Mouse (Mus musculus) hindbrain, embryonic 12.5 days (tissue): ENCODE measurements around the gene Patl2. TPM values are rescaled to one million over a fixed set of nuclear protein-coding genes. Genes with fewer than 3 reads are reported as not detected.
"Not testable (repeated sequence)": the region's sequence is repeated elsewhere in the genome, so short reads cannot be mapped to it uniquely, and the experiment has no call there.

Source experiments
- ATAC-seq: fragments of 200-750 bp; cut with Nextera tagmentation; 2 replicates; pipeline ENCODE4 v1.8.0; 2017; ENCODE audit warnings: moderate TSS enrichment; ENCODE audit not compliant: low FRiP score
- H3K27ac ChIP-seq: fragments of 300-500 bp; sonication (generic); 2 replicates; pipeline ENCODE4 v1.5.1; 2016; ENCODE audit warnings: mild to moderate bottlenecking
- H3K27me3 ChIP-seq: fragments of 300-500 bp; sonication (generic); 2 replicates; pipeline ENCODE4 v1.6.1; 2016; ENCODE audit warnings: mild to moderate bottlenecking
- H3K36me3 ChIP-seq: fragments of 300-500 bp; sonication (generic); 2 replicates; pipeline ENCODE4 v1.6.1; 2016; ENCODE audit warnings: mild to moderate bottlenecking
- H3K4me1 ChIP-seq: fragments of 300-500 bp; sonication (generic); 2 replicates; pipeline ENCODE4 v1.6.1; 2016
- H3K4me2 ChIP-seq: fragments of 300-500 bp; sonication (generic); replicated peaks from 2 replicates; pipeline ENCODE4 v1.6.1; 2016; ENCODE audit warnings: mild to moderate bottlenecking
- H3K4me3 ChIP-seq: fragments of 300-500 bp; sonication (generic); 2 replicates; pipeline ENCODE4 v1.5.1; 2016; ENCODE audit warnings: mild to moderate bottlenecking
- H3K9ac ChIP-seq: fragments of 300-500 bp; sonication (generic); 2 replicates; pipeline ENCODE4 v1.6.1; 2016; ENCODE audit warnings: mild to moderate bottlenecking, moderate library complexity
- H3K9me3 ChIP-seq: fragments of 300-500 bp; sonication (generic); replicated peaks from 2 replicates; pipeline ENCODE4 v1.6.1; 2016; ENCODE audit warnings: mild to moderate bottlenecking
- WGBS: fragments of 180-500 bp; shearing (Covaris S2); methylation state at CpG from one replicate; pipeline ENCODE4 v1.1.7; 2016; 5-methylcytosine and 5-hydroxymethylcytosine counted together
- polyA plus RNA-seq: library from polyadenylated mRNA; unstranded; fragments of >200 nt; fragmentation: Nextera tagmentation; extraction: Ambion mirVana; gene quantifications from 2 replicates; pipeline ENCODE4 v1.2.1, GENCODE M21; 2016

Patl2 gene
- polyA plus RNA-seq, 1 experiment from 2014 or later = not detected

GRCm38 (mm10) chr2:122217075-122217474, 31.1 kb upstream of the Patl2 start:
- not testable (repeated sequence) for H3K27me3 ChIP-seq, H3K36me3 ChIP-seq, H3K27ac ChIP-seq, H3K4me3 ChIP-seq, H3K9ac ChIP-seq, H3K4me1 ChIP-seq, ATAC-seq, H3K9me3 ChIP-seq, H3K4me2 ChIP-seq
- WGBS = 90% methylated on average over 4 of the region's 4 CpGs

- Histone ChIP-seq H3K27me3 (no peaks in the 10 kb centered on the region), H3K4me1 (peaks cover 4% of the 10 kb centered on the region; the same call in 1 of the 2 replicates), H3K9ac (no peak overlapping the region), H3K27ac (no peak overlapping the region), H3K9me3 (no peaks in the 10 kb centered on the region), H3K4me3 (no peak overlapping the region), H3K36me3 (no peaks in the 10 kb centered on the region), H3K4me2 (no peak overlapping the region)
- ATAC-seq = peak; percentile 69; the same call in 1 of the 2 replicates
- 44% methylated on average over 3 of the region's 3 CpGs for WGBS
These were observed 24.7 kb upstream of the Patl2 start for GRCm38 (mm10) chr2:122210534-122211228.

GRCm38 (mm10) chr2:122206440-122207107, 20.6 kb upstream of the Patl2 start:
- no peak for ATAC-seq
- Histone ChIP-seq H3K27ac (no peak overlapping the region), H3K36me3 (no peaks in the 10 kb centered on the region), H3K4me2 (no peak overlapping the region), H3K27me3 (no peaks in the 10 kb centered on the region), H3K9me3 (no peaks in the 10 kb centered on the region), H3K4me3 (no peak overlapping the region), H3K9ac (no peak overlapping the region), H3K4me1 (peaks cover 4% of the 10 kb centered on the region; the same call in 1 of the 2 replicates)
- 66% methylated on average over 2 of the region's 2 CpGs for WGBS

DNA sequence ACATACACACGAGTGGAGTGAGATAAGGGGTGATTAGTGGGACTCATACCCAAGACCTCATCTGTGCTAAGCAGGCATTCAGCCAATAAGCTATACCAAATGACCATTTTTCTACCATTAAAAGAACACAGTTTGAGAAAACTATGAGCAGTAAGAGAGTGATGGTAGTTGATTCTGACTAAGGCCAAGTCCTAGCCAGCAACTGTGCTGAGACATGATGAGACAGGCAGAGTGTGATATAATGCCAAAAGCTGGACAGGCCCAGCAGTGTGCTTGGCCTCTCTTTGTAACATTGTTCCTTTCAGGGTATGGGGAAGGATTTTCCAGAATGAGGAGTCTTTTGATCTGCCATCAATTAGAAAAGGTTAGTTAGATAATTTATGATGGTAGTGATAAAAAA, 15.5 kb upstream of the Patl2 start:
- Histone ChIP-seq H3K9me3 (no peaks in the 10 kb centered on the region), H3K27me3 (0 out of 2 replicates have a peak, but pooled peaks cover 3% of the 10 kb centered on the region), H3K9ac (no peak overlapping the region), H3K27ac (no peak overlapping the region), H3K4me1 (no peaks in the 10 kb centered on the region), H3K36me3 (no peaks in the 10 kb centered on the region), H3K4me2 (no peak overlapping the region), H3K4me3 (no peak overlapping the region)
- WGBS = 97% methylated on average over 1 of the region's 1 CpGs
- ATAC-seq = no peak

DNA sequence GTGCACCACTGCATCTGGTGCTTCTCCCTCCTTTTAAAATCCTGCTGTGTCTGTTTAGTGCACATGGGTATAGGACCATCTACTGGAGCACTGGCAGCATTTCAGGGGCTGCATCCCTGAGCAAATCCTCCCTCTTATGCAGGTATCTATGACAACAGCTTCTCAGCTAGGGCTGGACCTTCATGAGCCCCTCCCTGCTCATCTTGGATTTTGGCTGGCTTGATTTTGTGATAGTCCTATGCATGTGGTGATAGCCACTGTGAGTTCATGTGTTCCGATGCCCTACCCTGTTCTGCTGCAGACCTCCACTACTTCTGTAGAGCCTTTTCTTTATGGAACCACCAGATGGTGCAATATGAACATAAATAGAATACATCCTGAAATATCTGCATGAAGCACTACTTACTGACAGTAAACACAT, 8.5 kb upstream of the Patl2 start:
- no peak overlapping the region for H3K27ac ChIP-seq
- H3K36me3 ChIP-seq = no peaks in the 10 kb centered on the region
- no peaks in the 10 kb centered on the region for H3K9me3 ChIP-seq
- 58% methylated on average over 1 of the region's 1 CpGs for WGBS
- no peak overlapping the region for H3K9ac ChIP-seq
- H3K4me3 ChIP-seq = no peak overlapping the region
- 0 out of 2 replicates have a peak, but pooled peaks cover 3% of the 10 kb centered on the region for H3K27me3 ChIP-seq
- no peak overlapping the region for H3K4me2 ChIP-seq
- no peaks in the 10 kb centered on the region for H3K4me1 ChIP-seq
- no peak for ATAC-seq

DNA sequence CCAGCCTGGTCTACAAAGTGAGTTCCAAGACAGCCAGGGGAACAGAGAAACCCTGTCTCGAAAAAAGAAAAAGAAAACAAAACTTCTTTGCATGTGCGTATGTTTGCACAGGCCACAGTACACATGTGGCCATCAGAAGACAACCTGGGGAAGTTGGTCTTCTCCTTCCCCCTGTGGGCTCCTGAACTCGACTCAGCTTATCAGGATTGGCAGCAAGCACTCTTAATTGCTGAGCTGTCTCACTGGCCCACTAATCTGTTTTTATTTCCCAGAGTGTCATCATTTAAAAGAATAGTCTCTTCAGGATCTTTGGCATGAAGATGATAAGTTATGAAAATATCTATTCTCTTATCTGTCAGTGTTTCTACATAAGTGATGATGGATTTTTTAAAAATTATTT, 5.9 kb upstream of the Patl2 start:
- ATAC-seq = no peak

GRCm38 (mm10) chr2:122186751-122187150, 762 bp upstream of the Patl2 start:
- H3K4me1 ChIP-seq = no peaks in the 10 kb centered on the region
- H3K4me3 ChIP-seq = no peak overlapping the region
- no peak overlapping the region for H3K4me2 ChIP-seq
- H3K9ac ChIP-seq = no peak overlapping the region
- H3K27me3 ChIP-seq = no peaks in the 10 kb centered on the region
- no peak overlapping the region for H3K27ac ChIP-seq
- no peak for ATAC-seq
- 96% methylated on average over 3 of the region's 3 CpGs for WGBS
- H3K9me3 ChIP-seq = no peaks in the 10 kb centered on the region
- H3K36me3 ChIP-seq = no peaks in the 10 kb centered on the region

More for the DNA sequence above, 5.9 kb upstream of the Patl2 start:
- Histone ChIP-seq H3K36me3 (no peaks in the 10 kb centered on the region), H3K4me1 (no peaks in the 10 kb centered on the region), H3K4me3 (no peak overlapping the region), H3K27me3 (no peaks in the 10 kb centered on the region), H3K9ac (no peak overlapping the region), H3K9me3 (no peaks in the 10 kb centered on the region), H3K27ac (no peak overlapping the region), H3K4me2 (no peak overlapping the region)
- 87% methylated on average over 3 of the region's 3 CpGs for WGBS

- no peak for ATAC-seq
- H3K9me3 ChIP-seq = no peaks in the 10 kb centered on the region
- H3K36me3 ChIP-seq = no peaks in the 10 kb centered on the region
- H3K4me1 ChIP-seq = no peaks in the 10 kb centered on the region
- H3K27ac ChIP-seq = no peak overlapping the region
- 87% methylated on average over 4 of the region's 4 CpGs for WGBS
- no peak overlapping the region for H3K9ac ChIP-seq
- H3K4me3 ChIP-seq = no peak overlapping the region
- H3K27me3 ChIP-seq = no peaks in the 10 kb centered on the region
- no peak overlapping the region for H3K4me2 ChIP-seq
These were observed 903 bp downstream of the Patl2 start for GRCm38 (mm10) chr2:122185086-122185485.

- H3K9me3 ChIP-seq = no peaks in the 10 kb centered on the region
- no peak overlapping the region for H3K4me2 ChIP-seq
- 75% methylated on average over 8 of the region's 8 CpGs for WGBS
- H3K9ac ChIP-seq = no peak overlapping the region
- no peak for ATAC-seq
- no peak overlapping the region for H3K27ac ChIP-seq
- H3K4me1 ChIP-seq = no peaks in the 10 kb centered on the region
- no peaks in the 10 kb centered on the region for H3K36me3 ChIP-seq
- H3K4me3 ChIP-seq = no peak overlapping the region
- no peaks in the 10 kb centered on the region for H3K27me3 ChIP-seq
These were observed 5.8 kb downstream of the Patl2 start for GRCm38 (mm10) chr2:122180051-122180822.

DNA sequence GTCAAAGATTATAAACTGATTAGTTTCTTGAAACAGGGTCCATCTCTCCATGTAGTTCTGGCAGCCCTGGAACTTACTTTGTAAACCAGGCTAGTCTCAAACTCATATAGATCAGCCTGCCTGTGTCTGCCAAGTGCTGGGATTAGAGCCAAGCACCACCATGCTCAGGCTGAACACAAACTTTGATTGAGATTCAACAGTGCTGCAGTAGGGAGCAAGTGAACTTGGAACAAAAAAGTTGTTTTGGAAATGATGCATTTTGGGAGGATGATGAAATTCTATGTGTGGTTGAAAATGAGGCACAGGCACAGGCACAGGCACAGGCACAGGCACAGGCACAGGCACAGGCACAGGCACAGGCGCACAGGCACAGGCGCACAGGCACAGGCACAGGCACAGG, 13.8 kb downstream of the Patl2 start:
- 100% methylated on average over 2 of the region's 2 CpGs for WGBS
- H3K4me2 ChIP-seq = no peak overlapping the region
- H3K9ac ChIP-seq = no peak overlapping the region
- no peak overlapping the region for H3K4me3 ChIP-seq
- H3K36me3 ChIP-seq = no peaks in the 10 kb centered on the region
- no peaks in the 10 kb centered on the region for H3K9me3 ChIP-seq
- no peak overlapping the region for H3K27ac ChIP-seq
- no peak for ATAC-seq
- no peaks in the 10 kb centered on the region for H3K4me1 ChIP-seq
- H3K27me3 ChIP-seq = no peaks in the 10 kb centered on the region

DNA sequence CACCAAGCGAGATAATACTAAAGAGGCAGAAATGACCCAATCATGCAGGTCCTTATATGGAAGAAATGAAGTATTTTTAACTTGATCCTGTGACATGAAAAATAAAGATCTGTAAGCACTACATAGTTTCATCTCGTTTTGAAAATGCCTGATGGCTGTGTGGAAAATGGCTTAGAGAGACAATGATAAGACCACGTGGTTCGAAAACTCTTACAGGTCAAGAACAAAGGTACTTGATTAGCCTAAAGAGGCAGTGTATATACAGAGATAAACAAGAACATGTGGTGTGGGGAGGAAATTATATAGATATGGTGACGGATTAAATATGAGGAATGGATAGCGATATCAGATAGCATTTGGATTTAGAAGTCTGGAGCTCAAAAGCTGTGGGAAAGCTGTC, 14.7 kb downstream of the Patl2 start:
- Histone ChIP-seq H3K4me3 (no peak overlapping the region), H3K4me2 (no peak overlapping the region), H3K4me1 (no peaks in the 10 kb centered on the region), H3K36me3 (no peaks in the 10 kb centered on the region), H3K27me3 (no peaks in the 10 kb centered on the region), H3K9ac (no peak overlapping the region), H3K9me3 (no peaks in the 10 kb centered on the region), H3K27ac (no peak overlapping the region)
- ATAC-seq = no peak
- WGBS = 88% methylated on average over 6 of the region's 6 CpGs

DNA sequence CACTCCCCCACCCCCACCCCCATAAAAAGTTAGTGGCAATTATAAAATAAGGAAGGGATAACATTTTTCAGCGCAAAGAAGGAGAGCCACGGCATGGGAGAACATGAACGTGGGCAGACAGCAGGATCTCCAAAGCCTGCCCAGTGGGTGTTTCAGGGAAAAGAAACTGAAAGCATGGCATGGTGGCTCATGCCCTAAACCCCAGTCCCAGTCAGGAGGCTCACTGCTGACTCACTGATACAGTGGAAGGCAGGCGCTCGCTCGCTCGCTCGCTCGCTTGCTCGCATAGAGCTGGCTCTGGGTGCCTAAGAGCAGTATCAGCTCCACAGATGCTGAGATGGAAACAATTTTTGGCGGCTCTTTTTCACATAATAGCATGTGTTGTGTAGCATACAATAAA, 21.7 kb downstream of the Patl2 start:
- no peak overlapping the region for H3K9ac ChIP-seq
- no peak for ATAC-seq
- WGBS = 88% methylated on average over 11 of the region's 11 CpGs
- no peak overlapping the region for H3K27ac ChIP-seq
- H3K27me3 ChIP-seq = no peaks in the 10 kb centered on the region
- H3K36me3 ChIP-seq = no peaks in the 10 kb centered on the region
- no peak overlapping the region for H3K4me2 ChIP-seq
- no peak overlapping the region for H3K4me3 ChIP-seq
- no peaks in the 10 kb centered on the region for H3K9me3 ChIP-seq
- H3K4me1 ChIP-seq = no peaks in the 10 kb centered on the region
